Mouse (Mus musculus) liver, adult 2 months (tissue): Measurements from ENCODE around the gene Fgfr2. TPM values are rescaled to one million over a fixed set of nuclear protein-coding genes. Genes with fewer than 3 reads are reported as not detected.

ENCODE experiments used
- DNase-seq: peaks from one replicate; pipeline ENCODE4 v3.0.0-alpha.2; 2011; ENCODE audit warnings: low read depth, low spot score; ENCODE audit errors: extremely low read depth
- H3K27ac ChIP-seq: fragments of 200-500 bp; replicated peaks from 2 replicates; pipeline ENCODE4 v1.5.1; 2012; ENCODE audit warnings: low read depth, mild to moderate bottlenecking, control low read depth, inconsistent platforms, low read length; ENCODE audit not compliant: insufficient read depth
- H3K27me3 ChIP-seq: fragments of 200-500 bp; 2 replicates; pipeline ENCODE4 v1.6.1; 2012; ENCODE audit warnings: mild to moderate bottlenecking, moderate library complexity, low read length, inconsistent platforms; ENCODE audit not compliant: control insufficient read depth, insufficient read depth
- H3K36me3 ChIP-seq: fragments of 200-500 bp; 2 replicates; pipeline ENCODE4 v1.6.1; 2012; ENCODE audit warnings: low read length, inconsistent platforms; ENCODE audit not compliant: control insufficient read depth, insufficient read depth
- H3K4me1 ChIP-seq: fragments of 200-500 bp; 2 replicates; pipeline ENCODE4 v1.6.1; 2011; ENCODE audit warnings: low read length; ENCODE audit not compliant: control insufficient read depth, insufficient read depth
- H3K4me3 ChIP-seq: fragments of 200-500 bp; 2 replicates; pipeline ENCODE4 v1.5.1; 2011; ENCODE audit warnings: low read depth, mild to moderate bottlenecking, control low read depth, low read length, moderate library complexity; ENCODE audit not compliant: insufficient read depth
- H3K79me2 ChIP-seq: fragments of 200-500 bp; 2 replicates; pipeline ENCODE4 v1.6.1; 2012; ENCODE audit warnings: inconsistent platforms, mild to moderate bottlenecking, low read length, moderate library complexity; ENCODE audit not compliant: control insufficient read depth, insufficient read depth
- H3K9ac ChIP-seq: fragments of 200-500 bp; 2 replicates; pipeline ENCODE4 v1.6.1; 2012; ENCODE audit warnings: low read depth, mild to moderate bottlenecking, control low read depth, inconsistent platforms, low read length
- CTCF ChIP-seq: fragments of 200-500 bp; IDR thresholded peaks from 2 replicates; pipeline ENCODE4 v1.5.1; 2011; ENCODE audit warnings: low read depth, low read length, control low read depth
- POLR2A ChIP-seq: fragments of 200-500 bp; IDR thresholded peaks from 2 replicates; pipeline ENCODE4 v1.6.1; 2011; ENCODE audit warnings: low read length, control low read depth; ENCODE audit not compliant: insufficient read depth; ENCODE audit errors: extremely low read depth
- WGBS: fragments of 180-500 bp; shearing (Covaris S2); methylation state at CpG from one replicate; pipeline ENCODE4 v1.1.7; 2018; 5-methylcytosine and 5-hydroxymethylcytosine counted together
- polyA plus RNA-seq: library from polyadenylated mRNA; depleted of rRNA; stranded (reverse); fragments of >200 nt; gene quantifications from 2 replicates; pipeline ENCODE4 v1.2.3, GENCODE M21; 2012
- total RNA-seq: library from RNA; depleted of rRNA; stranded (reverse); fragments of >200 nt; gene quantifications from 2 replicates; pipeline ENCODE4 v1.2.3, GENCODE M21; 2014

Gene Fgfr2
- total and polyA plus RNA-seq, 2 experiments, result 16.7 to 35.2 TPM

DNA sequence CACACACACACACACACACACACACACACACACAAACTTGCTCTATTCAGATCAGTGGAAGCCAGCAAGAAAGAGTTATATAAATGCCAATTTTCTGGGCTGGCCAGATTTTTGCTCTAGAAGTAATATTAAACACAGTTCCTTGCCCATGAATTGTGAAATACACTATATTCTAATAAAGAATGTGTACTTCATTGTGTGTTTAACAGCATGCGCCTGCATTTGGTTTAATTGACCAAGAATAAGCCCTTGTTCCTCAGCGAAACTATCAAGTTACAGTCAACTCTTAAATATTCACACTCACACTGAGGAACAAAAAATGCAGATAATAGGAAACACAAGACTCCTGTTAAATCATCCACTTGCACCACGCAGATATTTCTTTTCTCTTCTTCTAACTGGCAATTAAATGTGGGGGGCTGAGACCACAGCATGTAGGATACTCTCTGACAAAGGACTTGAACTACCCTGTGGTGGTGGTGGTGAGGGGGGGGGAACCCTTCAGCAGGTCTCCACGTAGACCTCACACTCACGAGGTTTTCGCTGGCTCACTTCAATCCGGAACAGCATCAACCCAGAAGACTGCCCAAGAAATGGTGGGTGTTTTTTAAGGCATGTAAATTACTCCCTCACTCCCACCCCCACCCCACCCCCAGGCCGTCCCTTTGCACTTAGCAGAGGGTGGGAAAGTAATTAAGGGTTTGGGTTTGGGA is 2865.0 kb downstream of the Fgfr2 start:
- H3K27me3 ChIP-seq, result no peaks in the 10 kb centered on the region
- no peak overlapping the region for H3K9ac ChIP-seq
- 66% methylated on average over 8 of the region's 8 CpGs for WGBS

DNA sequence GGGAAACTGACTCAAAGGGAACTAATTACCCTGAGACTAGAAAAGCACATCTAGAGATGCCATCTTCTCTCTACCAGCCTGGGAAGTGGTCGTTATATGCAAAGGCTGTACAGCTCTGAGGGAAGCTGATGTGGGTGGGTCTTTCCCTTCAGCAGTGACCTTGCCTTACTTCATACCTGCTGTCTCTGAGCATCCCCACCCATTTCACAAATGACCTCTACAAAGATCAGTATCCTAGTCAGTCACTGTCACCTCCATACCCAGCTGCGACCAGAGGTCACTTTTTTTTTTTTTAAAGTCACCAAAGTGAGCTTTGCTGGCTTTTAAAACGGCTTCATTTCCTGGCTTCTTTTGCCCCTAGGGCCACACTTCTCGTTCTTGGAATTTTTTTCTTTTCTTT is 2869.9 kb downstream of the Fgfr2 start:
- 52% methylated on average over 4 of the region's 4 CpGs for WGBS

More for the DNA sequence above, 2865.0 kb downstream of the Fgfr2 start:
- Histone ChIP-seq H3K79me2 (peaks cover 26% of the 10 kb centered on the region; the same call in 1 of the 2 replicates), H3K36me3 (no peaks in the 10 kb centered on the region), H3K4me1 (peaks cover 7% of the 10 kb centered on the region), H3K27ac (no peak overlapping the region), H3K4me3 (no peak overlapping the region)
- TF ChIP-seq CTCF (no peak), POLR2A (no peak)
- no peak for DNase-seq

DNA sequence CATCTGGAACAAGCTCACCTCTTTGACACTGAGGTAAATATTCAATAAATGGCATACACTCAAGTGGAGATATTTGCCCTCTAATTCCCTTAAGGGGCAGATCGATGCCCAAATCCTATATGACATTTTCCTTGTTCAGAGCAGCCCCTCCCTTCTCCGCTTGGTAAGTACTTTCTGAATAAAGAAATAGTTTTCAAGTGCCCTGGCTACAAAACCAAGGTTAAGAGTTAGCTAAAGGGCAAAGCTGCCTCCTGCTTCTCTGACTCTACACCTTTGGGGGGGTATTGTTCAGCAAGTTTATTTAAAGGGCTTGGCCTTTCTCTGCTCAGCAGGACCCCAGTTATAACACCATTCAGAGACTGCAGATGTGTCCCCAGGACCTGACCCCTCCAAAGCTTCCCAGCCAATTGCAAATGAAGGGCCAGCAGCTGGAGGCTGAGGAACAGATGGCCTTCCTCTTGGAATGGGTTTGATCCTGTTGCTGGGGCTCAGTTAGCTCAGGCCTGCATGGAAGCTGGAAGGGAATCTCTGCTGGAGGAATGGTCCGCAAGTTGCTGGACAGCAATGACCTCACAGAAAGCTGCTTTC is 2871.1 kb downstream of the Fgfr2 start:
- no peak overlapping the region for H3K9ac ChIP-seq
- no peak overlapping the region for H3K27ac ChIP-seq
- no peak for TF ChIP-seq CTCF
- TF ChIP-seq POLR2A, result no peak
- WGBS, result 75% methylated on average over 3 of the region's 3 CpGs
- H3K4me3 ChIP-seq, result no peak overlapping the region
- peaks cover 11% of the 10 kb centered on the region for H3K4me1 ChIP-seq
- no peak for DNase-seq
- H3K27me3 ChIP-seq, result no peaks in the 10 kb centered on the region
- no peaks in the 10 kb centered on the region for H3K36me3 ChIP-seq
- peaks cover 19% of the 10 kb centered on the region; the same call in 1 of the 2 replicates for H3K79me2 ChIP-seq

More for the DNA sequence above, 2869.9 kb downstream of the Fgfr2 start:
- no peaks in the 10 kb centered on the region for H3K27me3 ChIP-seq
- DNase-seq, result no peak
- H3K36me3 ChIP-seq, result no peaks in the 10 kb centered on the region
- 0 out of 2 replicates have a peak, but pooled peaks cover 5% of the 10 kb centered on the region for H3K4me1 ChIP-seq
- no peak overlapping the region for H3K27ac ChIP-seq
- no peak for TF ChIP-seq CTCF
- TF ChIP-seq POLR2A, result no peak
- H3K79me2 ChIP-seq, result peaks cover 19% of the 10 kb centered on the region; the same call in 1 of the 2 replicates
- H3K4me3 ChIP-seq, result no peak overlapping the region
- H3K9ac ChIP-seq, result no peak overlapping the region

DNA sequence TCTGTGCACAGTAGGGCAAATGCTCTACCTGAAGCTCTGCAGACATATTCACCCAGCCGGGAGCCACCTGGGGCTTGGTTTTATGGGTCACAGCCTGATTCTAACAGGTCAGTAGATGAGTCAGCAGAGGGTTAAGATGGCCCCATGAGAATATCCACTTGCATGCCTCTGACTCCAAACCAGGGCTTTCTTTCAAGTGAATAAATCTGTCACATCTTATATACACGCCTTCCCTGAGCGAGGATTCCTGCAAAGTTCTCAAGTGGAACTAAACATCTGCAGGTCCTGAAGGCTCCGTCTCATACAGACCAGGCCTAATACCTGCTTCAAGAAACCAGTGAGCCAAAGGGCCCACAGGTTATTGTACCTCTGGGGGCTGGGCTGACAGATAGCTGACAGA is 2872.2 kb downstream of the Fgfr2 start:
- 91% methylated on average over 4 of the region's 4 CpGs for WGBS
- H3K27ac ChIP-seq, result no peak overlapping the region
- H3K4me3 ChIP-seq, result no peak overlapping the region
- H3K36me3 ChIP-seq, result no peaks in the 10 kb centered on the region
- no peak for TF ChIP-seq CTCF
- no peak for TF ChIP-seq POLR2A
- peaks cover 13% of the 10 kb centered on the region for H3K4me1 ChIP-seq
- no peak for DNase-seq
- H3K27me3 ChIP-seq, result no peaks in the 10 kb centered on the region
- H3K79me2 ChIP-seq, result peaks cover 20% of the 10 kb centered on the region; the same call in 1 of the 2 replicates
- H3K9ac ChIP-seq, result no peak overlapping the region

DNA sequence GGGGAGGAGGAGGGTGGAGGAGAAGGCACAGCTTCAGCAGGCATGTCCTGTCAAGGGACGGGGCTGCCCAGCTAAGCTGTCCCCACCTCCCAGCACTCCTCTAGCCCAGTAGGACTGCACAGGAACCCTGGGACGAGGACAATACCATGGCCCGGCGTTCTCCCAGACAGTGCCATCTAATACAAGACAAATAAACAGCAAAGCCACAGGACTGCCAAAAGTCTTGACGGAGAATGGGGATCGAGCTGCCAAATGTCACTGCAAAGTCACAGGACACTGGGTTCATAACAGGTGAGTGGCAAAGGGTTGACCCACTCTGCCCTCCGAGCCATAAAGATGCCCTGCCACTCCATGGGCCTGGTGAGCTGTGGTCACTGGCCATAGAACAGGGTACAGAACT is 2874.7 kb downstream of the Fgfr2 start:
- H3K27me3 ChIP-seq, result no peaks in the 10 kb centered on the region
- peaks cover 23% of the 10 kb centered on the region; the same call in 1 of the 2 replicates for H3K79me2 ChIP-seq
- TF ChIP-seq CTCF (no peak), POLR2A (no peak)
- no peaks in the 10 kb centered on the region for H3K36me3 ChIP-seq
- H3K27ac ChIP-seq, result peak overlapping the region; percentile 62
- 25% methylated on average over 7 of the region's 7 CpGs for WGBS
- no peak overlapping the region for H3K4me3 ChIP-seq
- H3K4me1 ChIP-seq, result peaks cover 13% of the 10 kb centered on the region
- DNase-seq, result peak; percentile 91
- no peak overlapping the region for H3K9ac ChIP-seq
